Mouse (Mus musculus): Measurements from ENCODE around the gene Clcf1.

The Clcf1 gene

GRCm38 (mm10) chr19:4192251-4192985, 21.6 kb upstream of the Clcf1 start:
- CTCF ChIA-PET, result interaction anchor here (0.6 to 1.1 kb wide), 3 partner anchors 15 to 143 kb away, joined by 3 to 14 read pairs (median 5); partner anchors contain the start of gene Ptprcap

- CTCF ChIA-PET, result no interaction called here
Measured at GRCm38 (mm10) chr19:4193129-4193528, 20.9 kb upstream of the Clcf1 start.

- CTCF ChIA-PET, result no interaction called here
Measured at GRCm38 (mm10) chr19:4194021-4194724, 19.9 kb upstream of the Clcf1 start.

GRCm38 (mm10) chr19:4194776-4195650, 19.0 kb upstream of the Clcf1 start:
- CTCF ChIA-PET, result no interaction called here

- CTCF ChIA-PET, result interaction anchor here (1.0 kb wide), 1 partner anchor 27 kb away, joined by 3 read pairs; no protein-coding TSS in a partner anchor
Measured at GRCm38 (mm10) chr19:4196048-4196447, 18.0 kb upstream of the Clcf1 start.

GRCm38 (mm10) chr19:4196548-4196947, 17.5 kb upstream of the Clcf1 start:
- CTCF ChIA-PET, result interaction anchor here (0.8 to 1.0 kb wide), 2 partner anchors 12 to 27 kb away, joined by 3 read pairs; no protein-coding TSS in a partner anchor

- CTCF ChIA-PET, result interaction anchor here (0.8 to 1.2 kb wide), 3 partner anchors 10 to 12 kb away, joined by 3 to 4 read pairs (median 4); no protein-coding TSS in a partner anchor
Measured at GRCm38 (mm10) chr19:4197180-4197579, 16.9 kb upstream of the Clcf1 start.

- CTCF ChIA-PET, result interaction anchor here (0.5 to 2.2 kb wide), 5 partner anchors 28 to 149 kb away, joined by 3 to 12 read pairs (median 6); no protein-coding TSS in a partner anchor
Measured at GRCm38 (mm10) chr19:4201291-4201909, 12.6 kb upstream of the Clcf1 start, which contains the start of gene Rad9a. Gene Rad9a, minus strand, starts transcription at chr19:4201662.

GRCm38 (mm10) chr19:4202149-4202548, 11.9 kb upstream of the Clcf1 start:
- CTCF ChIA-PET, result interaction anchor here (1.0 to 2.2 kb wide), 2 partner anchors 28 to 60 kb away, joined by 6 to 12 read pairs; no protein-coding TSS in a partner anchor

- CTCF ChIA-PET, result interaction anchor here (2.5 kb wide), 1 partner anchor 25 kb away, joined by 14 read pairs; no protein-coding TSS in a partner anchor
Measured at GRCm38 (mm10) chr19:4203148-4203547, 10.9 kb upstream of the Clcf1 start.

- CTCF ChIA-PET, result interaction anchor here (0.6 to 2.5 kb wide), 2 partner anchors 24 to 50 kb away, joined by 3 to 14 read pairs; no protein-coding TSS in a partner anchor
Measured at GRCm38 (mm10) chr19:4203604-4204326, 10.3 kb upstream of the Clcf1 start.

- CTCF ChIA-PET, result interaction anchor here (0.7 to 2.5 kb wide), 2 partner anchors 23 to 38 kb away, joined by 3 to 14 read pairs; no protein-coding TSS in a partner anchor
Measured at GRCm38 (mm10) chr19:4204889-4205288, 9.1 kb upstream of the Clcf1 start.

- CTCF ChIA-PET, result interaction anchor here (0.6 to 2.1 kb wide), 9 partner anchors 9 to 207 kb away, joined by 3 to 27 read pairs (median 5); partner anchors contain the start of gene Ppp1ca
Measured at GRCm38 (mm10) chr19:4206971-4207370, 7.1 kb upstream of the Clcf1 start.

- CTCF ChIA-PET, result interaction anchor here (1.6 kb wide), 1 partner anchor 20 kb away, joined by 7 read pairs; no protein-coding TSS in a partner anchor
Measured at GRCm38 (mm10) chr19:4208563-4208962, 5.5 kb upstream of the Clcf1 start.

GRCm38 (mm10) chr19:4211891-4212588, 2.0 kb upstream of the Clcf1 start:
- CTCF ChIA-PET, result interaction anchor here (0.6 to 2.3 kb wide), 2 partner anchors 17 to 173 kb away, joined by 6 to 9 read pairs; no protein-coding TSS in a partner anchor

- CTCF ChIA-PET, result interaction anchor here (0.5 to 2.3 kb wide), 4 partner anchors 16 to 89 kb away, joined by 3 to 6 read pairs (median 4); no protein-coding TSS in a partner anchor
Measured at GRCm38 (mm10) chr19:4213524-4213974, 489 bp upstream of the Clcf1 start.

GRCm38 (mm10) chr19:4214771-4215450, 873 bp downstream of the Clcf1 start:
- CTCF ChIA-PET, result interaction anchor here (1.3 kb wide), 1 partner anchor 13 kb away, joined by 5 read pairs; no protein-coding TSS in a partner anchor

GRCm38 (mm10) chr19:4215451-4215840, 1.4 kb downstream of the Clcf1 start:
- CTCF ChIA-PET, result interaction anchor here (1.3 to 1.7 kb wide), 2 partner anchors 13 to 15 kb away, joined by 5 to 19 read pairs; no protein-coding TSS in a partner anchor
